Mouse (Mus musculus) limb, embryonic 15.5 days (tissue): ENCODE data around the gene Sacm1l. TPM values are rescaled to one million over a fixed set of nuclear protein-coding genes. Genes with fewer than 3 reads are reported as not detected.

Source experiments
- polyA plus RNA-seq: library from polyadenylated mRNA; unstranded; fragments of >200 nt; fragmentation: Nextera tagmentation; extraction: Ambion mirVana; gene quantifications from 2 replicates; pipeline ENCODE4 v1.2.1, GENCODE M21; 2015

Gene Sacm1l
- polyA plus RNA-seq, 1 experiment from 2014 or later, result 55.8 TPM

Other genes starting within 250 kb of the Sacm1l start
- gene Lars2, start 162.8 kb upstream of the Sacm1l start, polyA plus RNA-seq, result 846 and 1,100 TPM in 2 replicates
- 53.3 and 53.7 TPM in 2 replicates for gene Limd1, start 51.1 kb upstream of the Sacm1l start, polyA plus RNA-seq
- gene Slc6a20b, start 102.8 kb downstream of the Sacm1l start, polyA plus RNA-seq, result 0.15 and 0.18 TPM in 2 replicates
- 0.24 and 0.27 TPM in 2 replicates for gene Ccr9, start 148.7 kb downstream of the Sacm1l start, polyA plus RNA-seq
- gene Slc6a20a, start 149.1 kb downstream of the Sacm1l start, polyA plus RNA-seq, result 0.17 TPM in 1 of 2 replicates, not detected in the other
- gene Lztfl1, start 187.9 kb downstream of the Sacm1l start, polyA plus RNA-seq, result 63.1 and 69.1 TPM in 2 replicates